Mouse (Mus musculus): ENCODE results near the gene Slc23a2.
A peak's percentile ranks its signal among the peaks of the same experiment; 100 is the strongest.

Gene Slc23a2

GRCm38 (mm10) chr2:132144971-132145691 lies at the start of gene Slc23a2:
TSS of gene Slc23a2 (minus strand) at chr2:132145108.
- ATAC-seq (ENCODE audit: low TSS enrichment), result peak; percentile 72

DNA sequence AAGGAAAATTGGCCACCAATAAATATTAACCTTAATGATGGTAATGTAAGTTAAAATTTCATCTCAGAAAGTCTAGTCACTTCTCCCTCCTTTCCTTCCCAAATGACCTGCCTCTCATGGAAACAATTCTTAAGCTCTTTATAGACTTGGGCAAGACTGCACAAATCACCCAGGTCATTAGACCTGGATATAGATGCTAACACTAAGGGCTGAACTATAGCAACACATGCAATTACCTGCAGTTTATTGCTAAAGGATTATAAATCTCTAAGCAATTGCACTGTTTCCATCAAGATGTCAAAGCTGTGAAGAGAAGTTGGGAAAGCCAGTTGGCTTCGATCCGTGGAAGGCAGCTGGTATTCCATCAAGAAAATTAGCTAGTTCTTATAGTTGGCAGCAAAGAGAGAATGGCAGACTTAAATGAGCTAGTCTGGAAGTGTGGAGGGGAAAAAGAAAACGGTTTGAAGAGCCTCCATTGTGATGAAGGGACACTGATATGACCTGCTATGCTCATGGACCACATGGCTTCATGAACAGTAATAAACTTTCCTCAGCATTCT lies 45.8 kb upstream of the Slc23a2 start:
- ATAC-seq (ENCODE audit: low TSS enrichment), result no peak

DNA sequence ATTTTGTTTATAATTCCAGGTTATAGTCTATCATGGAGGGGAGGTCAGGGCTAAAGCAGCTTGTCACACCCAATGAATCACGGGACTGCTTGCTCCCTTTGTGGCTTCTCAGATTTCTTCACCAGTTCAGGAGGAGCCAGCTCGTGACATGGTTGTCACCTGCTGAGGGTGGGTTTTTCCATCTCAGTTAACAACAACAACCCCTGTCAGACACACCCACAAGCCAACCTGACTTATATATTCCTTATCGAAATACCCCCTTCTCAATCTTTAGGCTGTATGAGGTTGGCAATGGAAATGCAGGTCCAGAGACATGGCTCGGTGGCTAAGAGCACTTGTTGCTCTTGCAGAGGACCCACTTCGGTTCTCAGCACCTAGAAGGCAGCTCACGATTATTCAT lies 39.0 kb upstream of the Slc23a2 start:
- no peak for ATAC-seq (ENCODE audit: low TSS enrichment)

DNA sequence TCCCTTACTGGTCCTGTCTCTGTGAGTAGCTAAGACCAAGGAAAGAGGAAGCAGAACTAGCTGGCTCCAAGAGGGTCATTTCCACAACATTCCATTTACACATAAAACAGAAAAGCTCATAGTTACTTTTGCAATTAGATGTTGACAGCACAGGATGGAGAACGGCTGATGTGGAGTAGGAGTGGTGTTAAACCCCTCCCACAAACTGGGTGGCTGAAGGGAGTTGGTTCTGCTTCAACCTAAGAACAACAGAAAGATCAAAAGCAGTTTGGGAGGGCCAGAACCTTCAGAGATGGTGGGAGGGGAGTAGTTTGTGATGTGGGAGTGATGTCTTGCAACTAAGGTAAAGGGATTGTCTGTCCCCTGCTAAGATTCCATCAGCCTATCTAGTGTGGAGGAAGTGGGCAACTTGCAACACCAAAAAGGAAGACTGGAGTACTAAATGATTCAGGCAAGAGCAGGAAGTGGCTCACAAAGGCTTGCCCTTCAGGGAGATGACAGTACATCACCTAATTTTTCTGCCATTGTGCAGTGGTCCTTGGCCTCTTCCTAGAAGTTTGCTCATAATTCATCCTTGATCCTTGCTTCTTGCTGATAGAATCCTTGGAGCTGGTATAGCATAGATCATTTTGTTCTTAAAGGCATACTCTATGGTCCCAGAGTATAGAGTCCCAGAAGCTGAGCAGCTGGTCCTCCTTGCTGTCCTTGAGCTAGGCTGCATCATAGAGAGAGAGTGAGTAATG lies 35.7 kb upstream of the Slc23a2 start:
- ATAC-seq (ENCODE audit: low TSS enrichment), result no peak

DNA sequence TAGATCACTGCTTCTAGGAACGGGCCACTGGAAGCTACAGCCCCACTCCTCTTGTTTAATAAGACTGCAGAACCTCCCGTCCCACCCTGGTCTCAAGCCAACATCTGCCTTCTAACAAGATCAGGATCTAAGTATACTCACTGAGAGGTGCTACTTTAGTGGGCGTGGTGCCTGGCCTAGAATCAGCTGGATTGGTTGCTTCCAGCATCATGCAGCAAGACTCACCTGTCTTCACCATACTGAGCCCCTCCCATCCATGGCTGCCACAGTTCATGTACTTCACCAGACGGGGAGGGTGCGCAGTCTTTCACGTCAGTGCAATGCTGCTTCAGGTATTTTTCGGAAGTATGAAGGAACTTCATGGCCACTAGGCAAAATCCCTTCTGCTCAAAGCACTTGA lies 34.5 kb upstream of the Slc23a2 start:
- ATAC-seq (ENCODE audit: low TSS enrichment), result no peak

DNA sequence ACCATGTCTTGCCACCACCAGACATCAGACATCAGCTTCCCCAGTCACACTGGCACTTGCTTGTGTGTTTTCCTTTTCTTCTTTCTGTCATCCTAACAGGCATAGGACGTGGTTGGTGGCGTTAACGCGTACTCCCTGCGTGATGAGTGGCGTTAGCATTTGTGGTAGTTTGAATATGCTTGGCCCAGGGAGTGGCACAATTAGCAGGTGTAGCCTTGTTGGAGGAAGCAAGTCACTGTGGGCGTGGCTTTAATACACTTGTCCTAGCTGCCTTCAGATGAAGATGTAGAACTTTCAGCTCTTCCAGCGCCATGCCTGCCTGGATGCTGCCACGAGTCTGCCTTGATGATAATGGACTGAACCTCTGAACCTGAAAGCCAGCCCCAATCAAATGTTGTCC lies 32.5 kb upstream of the Slc23a2 start:
- no peak for ATAC-seq (ENCODE audit: low TSS enrichment)

DNA sequence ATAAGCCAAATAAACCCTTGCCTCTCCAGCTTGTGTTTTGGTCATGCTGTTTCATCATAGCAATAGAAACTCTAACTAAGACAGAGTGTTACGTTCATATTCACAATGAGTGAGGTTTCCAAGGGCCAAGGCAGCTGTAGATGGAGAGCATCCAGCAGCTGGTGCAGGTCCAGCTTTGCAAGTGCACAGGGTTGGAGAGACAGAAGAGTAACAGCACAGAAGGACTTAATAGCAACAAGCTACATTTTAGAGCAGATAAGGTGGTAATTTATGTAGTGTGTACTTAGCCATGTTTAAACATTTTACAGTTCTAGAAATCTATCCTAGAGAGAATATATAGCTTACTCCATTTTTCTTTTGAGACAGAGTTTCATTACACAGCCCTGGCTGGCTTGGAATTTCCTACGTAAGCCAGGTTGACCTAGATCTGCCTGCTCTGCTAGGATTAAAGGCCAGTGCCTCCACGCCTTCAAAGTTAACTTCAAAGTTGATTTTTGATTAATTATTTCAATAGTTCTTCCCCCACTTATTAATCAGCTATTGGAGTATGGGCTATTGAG lies 31.5 kb upstream of the Slc23a2 start:
- ATAC-seq (ENCODE audit: low TSS enrichment), result peak; percentile 89

- no peak for ATAC-seq (ENCODE audit: low TSS enrichment)
Observed at GRCm38 (mm10) chr2:132174048-132174447, 29.1 kb upstream of the Slc23a2 start.

DNA sequence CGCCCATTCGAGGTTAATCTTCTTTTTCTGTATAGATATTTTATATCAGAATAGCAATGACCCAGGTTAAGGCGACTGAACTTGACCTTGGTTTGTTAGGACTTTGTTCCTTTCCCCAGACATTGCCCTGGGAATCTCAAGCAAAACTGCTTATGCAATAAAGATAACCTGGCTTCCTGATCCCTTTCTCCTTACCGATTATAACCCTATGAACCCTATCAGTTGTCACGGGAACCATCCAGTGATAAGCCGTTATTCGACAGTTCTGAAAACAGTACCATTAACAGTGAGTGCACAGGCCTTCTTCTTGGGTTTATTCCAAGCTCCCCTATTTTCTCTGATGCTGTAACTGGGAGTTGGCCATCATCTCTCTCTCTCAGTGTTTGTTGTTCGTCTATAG lies 27.0 kb upstream of the Slc23a2 start:
- ATAC-seq (ENCODE audit: low TSS enrichment), result no peak

DNA sequence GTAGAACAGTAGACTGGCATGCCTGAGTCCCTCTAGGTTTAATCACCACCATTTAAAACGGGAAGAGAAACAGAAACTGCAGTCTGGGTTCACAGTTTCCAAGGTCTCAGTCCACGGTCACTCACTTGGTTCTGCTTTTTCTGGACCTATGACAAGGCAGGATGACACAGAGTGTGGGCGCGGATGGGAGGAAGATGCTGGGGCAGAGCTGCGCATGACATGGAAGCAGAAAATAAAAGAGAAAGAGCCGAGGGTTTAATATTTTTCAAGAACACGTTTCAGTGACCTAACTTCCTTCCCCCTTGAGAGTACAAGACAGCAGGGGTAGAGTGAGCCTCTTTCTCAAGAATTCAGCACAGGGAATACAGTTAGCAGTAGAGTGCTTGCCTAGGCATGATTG lies 24.2 kb upstream of the Slc23a2 start:
- ATAC-seq (ENCODE audit: low TSS enrichment), result peak; percentile 67

GRCm38 (mm10) chr2:132163626-132164025 lies 18.7 kb upstream of the Slc23a2 start:
- ATAC-seq (ENCODE audit: low TSS enrichment), result no peak

DNA sequence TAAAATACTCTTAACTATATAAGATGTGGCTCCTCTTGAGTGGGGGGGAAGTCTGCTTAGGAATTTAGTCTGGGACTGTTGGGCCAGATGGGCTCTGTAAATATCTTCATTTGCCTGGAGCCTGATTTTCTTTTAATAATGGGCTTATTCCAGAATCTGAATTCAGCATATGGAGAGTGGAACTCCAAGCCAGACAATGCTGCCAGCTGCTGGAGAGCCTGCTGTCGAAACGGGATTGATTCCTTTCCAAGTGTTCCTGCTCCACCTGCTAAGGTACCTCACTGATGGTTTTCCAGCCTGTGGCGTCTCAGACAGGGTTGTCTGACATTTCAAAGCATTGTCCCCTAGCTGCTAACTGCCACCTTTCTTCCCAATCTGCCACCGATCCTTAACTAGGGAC lies 12.6 kb upstream of the Slc23a2 start:
- ATAC-seq (ENCODE audit: low TSS enrichment), result peak; percentile 57

GRCm38 (mm10) chr2:132152670-132153069 lies 7.8 kb upstream of the Slc23a2 start:
- no peak for ATAC-seq (ENCODE audit: low TSS enrichment)

DNA sequence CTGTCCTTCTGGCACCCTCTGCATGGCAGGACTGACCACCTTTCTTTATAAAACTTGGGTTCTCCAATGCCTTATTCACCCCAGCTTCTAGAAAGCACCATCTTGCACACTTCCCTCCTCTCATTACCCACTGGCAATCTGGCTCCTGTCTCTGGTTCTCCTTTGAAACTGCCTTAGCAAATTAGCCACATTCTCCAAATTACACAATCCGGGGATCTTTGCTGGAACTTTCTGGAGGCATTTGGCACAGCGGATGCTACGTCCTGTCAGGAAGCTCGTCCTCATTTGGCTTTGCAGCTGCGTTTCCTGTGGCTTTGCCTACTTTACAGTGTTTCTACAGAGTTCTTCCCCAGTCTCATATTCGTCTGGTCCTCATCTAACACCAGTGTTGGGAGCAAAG lies 6.7 kb upstream of the Slc23a2 start:
- ATAC-seq (ENCODE audit: low TSS enrichment), result no peak

- ATAC-seq (ENCODE audit: low TSS enrichment), result no peak
Observed at GRCm38 (mm10) chr2:132150926-132151325, 6.0 kb upstream of the Slc23a2 start.

DNA sequence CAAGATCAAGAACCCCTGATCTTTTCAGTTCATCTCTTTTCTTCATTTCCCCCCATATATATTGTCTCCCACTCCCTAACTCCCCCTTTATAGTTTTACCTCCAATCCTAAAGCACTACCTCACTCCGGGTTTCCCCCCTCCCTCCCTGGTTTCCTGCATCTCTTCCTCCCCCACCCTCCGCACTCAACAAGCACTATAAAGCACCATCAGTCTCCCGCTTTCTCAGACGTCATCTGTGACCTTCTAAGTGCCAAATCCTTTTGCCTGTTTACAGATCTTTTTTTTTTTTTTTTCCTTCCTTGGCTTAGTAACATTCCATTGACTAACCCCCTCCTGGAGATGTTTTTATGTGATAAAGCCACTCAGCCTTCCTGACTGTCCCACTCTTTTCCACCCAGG lies 1.6 kb upstream of the Slc23a2 start:
- ATAC-seq (ENCODE audit: low TSS enrichment), result no peak

DNA sequence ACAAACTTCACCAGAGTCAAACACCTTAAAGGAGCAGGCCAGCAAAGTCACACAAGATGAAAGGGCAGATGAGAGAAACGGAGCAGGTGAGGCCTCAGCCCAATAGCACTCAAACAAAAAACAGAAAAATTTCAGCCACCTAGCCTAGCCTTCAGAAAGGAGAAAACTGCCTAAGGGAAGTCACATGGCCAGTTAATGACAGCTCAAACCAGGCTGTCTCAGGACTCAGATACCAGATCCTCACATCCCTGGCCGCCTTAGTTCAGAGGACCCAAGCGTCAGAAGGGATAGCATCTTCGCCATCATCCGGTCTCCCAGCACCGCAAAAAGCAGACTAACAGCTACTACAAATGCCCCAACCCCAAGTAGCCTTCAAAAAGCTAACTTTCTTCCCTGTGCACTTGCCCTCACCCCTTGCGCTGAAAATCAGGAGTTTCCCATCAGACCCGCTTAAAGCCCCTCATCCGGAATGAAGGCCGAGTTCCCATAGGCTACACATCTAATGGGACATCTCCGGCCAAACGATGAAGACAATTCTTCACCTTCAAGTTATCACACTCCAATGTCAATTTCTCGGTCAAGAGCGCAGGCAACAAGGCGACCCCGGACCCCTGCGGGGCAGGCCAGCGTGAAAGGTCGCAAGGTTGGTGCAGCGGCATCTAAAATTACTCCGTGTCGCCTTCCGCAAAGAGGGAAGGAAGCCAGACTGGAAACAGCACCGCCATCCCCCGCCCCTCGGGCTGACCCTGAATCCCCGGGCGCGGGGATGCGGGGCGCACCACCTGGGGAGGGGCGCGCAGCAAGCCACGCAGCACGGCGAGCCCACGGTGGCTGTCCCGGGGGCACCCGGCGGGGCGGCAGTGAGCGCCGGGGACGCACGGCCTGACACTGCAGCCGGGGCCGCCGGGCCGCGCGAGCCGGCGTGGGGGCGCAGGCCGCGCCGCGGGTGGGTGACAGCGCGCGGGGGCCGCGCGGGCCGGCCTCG lies 673 bp downstream of the Slc23a2 start:
- peak; percentile 24; the same call in 1 of the 2 replicates for ATAC-seq (ENCODE audit: low TSS enrichment)

DNA sequence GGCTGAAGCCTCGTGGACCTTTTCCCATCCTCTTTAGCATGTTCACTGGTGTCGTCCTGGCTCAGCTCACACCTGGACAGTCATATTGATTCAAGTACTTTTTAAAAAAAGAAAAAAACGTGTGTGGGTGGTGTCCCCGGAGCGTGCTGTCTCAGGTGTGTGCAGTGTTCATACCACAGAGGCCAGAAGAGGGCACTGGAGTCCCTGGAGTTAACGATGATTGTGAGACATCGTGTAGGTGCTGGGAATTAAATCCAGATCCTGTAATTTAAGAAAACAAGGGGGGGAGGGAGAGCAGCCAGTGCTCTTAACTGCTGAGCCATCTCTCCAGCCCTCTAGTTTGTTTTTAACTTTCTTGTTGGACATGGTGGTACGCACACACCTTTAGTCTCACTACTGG lies 2.3 kb downstream of the Slc23a2 start:
- no peak for ATAC-seq (ENCODE audit: low TSS enrichment)

GRCm38 (mm10) chr2:132140536-132140935 lies 4.4 kb downstream of the Slc23a2 start:
- ATAC-seq (ENCODE audit: low TSS enrichment), result peak; percentile 39

GRCm38 (mm10) chr2:132139099-132139498 lies 5.8 kb downstream of the Slc23a2 start:
- ATAC-seq (ENCODE audit: low TSS enrichment), result no peak

- ATAC-seq (ENCODE audit: low TSS enrichment), result no peak
Observed at GRCm38 (mm10) chr2:132135876-132136637, 8.9 kb downstream of the Slc23a2 start.
